In the genomic region with DNA sequence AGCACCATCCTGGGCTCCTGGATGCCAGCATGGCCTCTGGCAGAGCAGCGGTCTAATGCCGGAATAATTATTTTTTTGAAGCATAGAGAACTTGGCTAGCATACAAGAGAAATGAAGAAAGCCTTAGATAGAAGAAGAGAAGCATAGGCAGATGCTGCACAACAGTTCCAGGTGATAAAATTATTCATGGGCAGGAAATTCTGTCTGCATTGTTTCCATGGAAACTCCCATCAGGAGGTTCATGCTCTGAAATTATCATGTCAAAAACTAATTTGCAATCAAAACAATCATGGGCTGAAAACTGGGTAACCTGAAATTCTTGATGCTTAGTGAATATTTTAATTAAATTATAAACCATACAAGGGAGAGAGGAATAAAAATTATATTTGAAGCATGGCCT, we compare ENCODE assay signal across 23 mouse cellular contexts.
DNase-seq lines count a peak whose midpoint lies in the region; ATAC-seq lines count a peak whose summit lies in the region.
"Had no signal": no experiment of that assay in that cellular context is flagged by ENCODE, and none has a peak within 500 bp of the region (broad histone marks: within the 10 kb centered on the region; RNA-seq: fewer than 3 reads in every experiment).

No protein-coding gene starts in this region.

- no peaks in the 10 kb centered on the region for H3K4me1 ChIP-seq in forebrain, embryonic 15.5 days
- no peaks in the 10 kb centered on the region for H3K4me1 ChIP-seq in forebrain, embryonic 10.5 days
- 0 out of 2 replicates have a peak, but pooled peaks cover 4% of the 10 kb centered on the region for H3K4me1 ChIP-seq in neural tube, embryonic 13.5 days (replicated peaks)
- H3K4me1 ChIP-seq in midbrain, embryonic 14.5 days (ENCODE audit: control insufficient read depth, insufficient read depth, low read length), result no peaks in the 10 kb centered on the region
- H3K4me1 ChIP-seq: embryonic facial prominence, embryonic 12.5 days; heart, embryonic 15.5 days; intestine, embryonic 15.5 days; limb, embryonic 12.5 days had no signal

- peak; percentile 5; the same call in 1 of the 2 replicates for ATAC-seq in forebrain, embryonic 15.5 days (replicated peaks)
- no peak for ATAC-seq in neural tube, embryonic 13.5 days (ENCODE audit: low read depth)
- no peak for ATAC-seq in midbrain, embryonic 14.5 days (ENCODE audit: low FRiP score, low TSS enrichment)
- ATAC-seq: CD4-positive, CD25-positive, alpha-beta regulatory T cell, adult 4 months; intestine, embryonic 15.5 days; liver, postnatal 0 days; lung, postnatal 0 days; Patski had no signal

- WGBS in forebrain, embryonic 15.5 days, result 67% methylated on average over 2 of the region's 2 CpGs
- 93% methylated on average over 2 of the region's 2 CpGs for WGBS in forebrain, embryonic 10.5 days
- 64% methylated on average over 2 of the region's 2 CpGs for WGBS in neural tube, embryonic 13.5 days
- 67% methylated on average over 2 of the region's 2 CpGs for WGBS in midbrain, embryonic 14.5 days

- no peaks in the 10 kb centered on the region for H3K27me3 ChIP-seq in forebrain, embryonic 15.5 days
- no peaks in the 10 kb centered on the region for H3K27me3 ChIP-seq in forebrain, embryonic 10.5 days (ENCODE audit: poor library complexity, severe bottlenecking)
- H3K27me3 ChIP-seq in neural tube, embryonic 13.5 days, result no peaks in the 10 kb centered on the region; the same call in 1 of the 2 replicates
- no peaks in the 10 kb centered on the region for H3K27me3 ChIP-seq in midbrain, embryonic 14.5 days (ENCODE audit: control insufficient read depth, insufficient read depth, low read length)
- H3K27me3 ChIP-seq: embryonic facial prominence, embryonic 12.5 days; heart, embryonic 15.5 days; intestine, embryonic 15.5 days; Patski had no signal

- no peak overlapping the region for H3K9ac ChIP-seq in forebrain, embryonic 15.5 days (replicated peaks)
- H3K9ac ChIP-seq in neural tube, embryonic 13.5 days, result no peak overlapping the region
- no peak overlapping the region for H3K9ac ChIP-seq in midbrain, embryonic 14.5 days (replicated peaks; ENCODE audit: low read length)
- H3K9ac ChIP-seq: embryonic facial prominence, embryonic 12.5 days; heart, embryonic 15.5 days; intestine, embryonic 15.5 days; limb, embryonic 12.5 days; liver, postnatal 0 days had no signal

- H3K36me3 ChIP-seq in forebrain, embryonic 15.5 days, result no peaks in the 10 kb centered on the region
- H3K36me3 ChIP-seq in forebrain, embryonic 10.5 days (replicated peaks), result no peaks in the 10 kb centered on the region
- no peaks in the 10 kb centered on the region for H3K36me3 ChIP-seq in neural tube, embryonic 13.5 days
- H3K36me3 ChIP-seq in midbrain, embryonic 14.5 days (ENCODE audit: control insufficient read depth, insufficient read depth, low read length), result no peaks in the 10 kb centered on the region
- H3K36me3 ChIP-seq: embryonic facial prominence, embryonic 12.5 days; heart, embryonic 15.5 days; intestine, embryonic 15.5 days; limb, embryonic 12.5 days had no signal

- no peak overlapping the region for H3K4me3 ChIP-seq in forebrain, embryonic 15.5 days
- H3K4me3 ChIP-seq in forebrain, embryonic 10.5 days, result no peak overlapping the region
- H3K4me3 ChIP-seq in neural tube, embryonic 13.5 days, result no peak overlapping the region
- H3K4me3 ChIP-seq in midbrain, embryonic 14.5 days (replicated peaks; ENCODE audit: low read depth, low read length), result no peak overlapping the region
- H3K4me3 ChIP-seq: embryonic facial prominence, embryonic 12.5 days; heart, embryonic 15.5 days; intestine, embryonic 15.5 days; limb, embryonic 12.5 days; myocyte had no signal

- H3K4me2 ChIP-seq in forebrain, embryonic 15.5 days (replicated peaks), result no peak overlapping the region
- H3K4me2 ChIP-seq in neural tube, embryonic 13.5 days, result no peak overlapping the region
- no peak overlapping the region for H3K4me2 ChIP-seq in midbrain, embryonic 14.5 days (ENCODE audit: low read length)
- H3K4me2 ChIP-seq: embryonic facial prominence, embryonic 12.5 days; heart, embryonic 15.5 days; intestine, embryonic 15.5 days; limb, embryonic 12.5 days; liver, embryonic 11.5 days had no signal

- peak overlapping the region; percentile 60 for H3K27ac ChIP-seq in forebrain, embryonic 15.5 days (replicated peaks)
- H3K27ac ChIP-seq in forebrain, embryonic 10.5 days, result no peak overlapping the region
- H3K27ac ChIP-seq in neural tube, embryonic 13.5 days (replicated peaks), result 0 out of 2 replicates have a peak overlapping the region, but pooled peaks have one; percentile 33
- no peak overlapping the region for H3K27ac ChIP-seq in midbrain, embryonic 14.5 days (replicated peaks; ENCODE audit: low read depth, low read length)
- H3K27ac ChIP-seq: embryonic facial prominence, embryonic 12.5 days; heart, embryonic 15.5 days; intestine, embryonic 15.5 days; limb, embryonic 12.5 days; macrophage had no signal

- DNase-seq in forebrain, embryonic 10.5 days (ENCODE audit: extremely low spot score, low spot score), result no peak
- no peak for DNase-seq in neural tube, embryonic 10.5 days (ENCODE audit: extremely low spot score, low spot score)
- peak; percentile 48 for DNase-seq in midbrain, embryonic 14.5 days
- DNase-seq in urinary bladder, adult 18-20 months (ENCODE audit: low spot score in 2 of 2), result no peak
- DNase-seq in MN1 (ENCODE audit: low spot score), result no peak
- DNase-seq: cerebellum, adult 2 months; cerebellum, postnatal 25 days; heart, postnatal 4 days; kidney, adult 8-10 months; kidney, postnatal 14 days; liver, postnatal 0 days had no signal

- no peaks in the 10 kb centered on the region for H3K9me3 ChIP-seq in forebrain, embryonic 15.5 days
- H3K9me3 ChIP-seq in forebrain, embryonic 10.5 days, result no peaks in the 10 kb centered on the region
- no peaks in the 10 kb centered on the region for H3K9me3 ChIP-seq in neural tube, embryonic 13.5 days
- H3K9me3 ChIP-seq in midbrain, embryonic 14.5 days (ENCODE audit: control insufficient read depth, low read length), result no peaks in the 10 kb centered on the region
- H3K9me3 ChIP-seq: embryonic facial prominence, embryonic 12.5 days; heart, embryonic 15.5 days; intestine, embryonic 15.5 days; limb, embryonic 12.5 days had no signal

Comparison
In these comparisons a context has a peak if more than half of its experiments do, and no peak if none do; other contexts are left out.
1. H3K27ac ChIP-seq: peak in forebrain, embryonic 15.5 days (single experiment) and neural tube, embryonic 13.5 days (single experiment); none in forebrain, embryonic 10.5 days (single experiment) and midbrain, embryonic 14.5 days (single experiment).